Mouse (Mus musculus): ENCODE results near the gene Ak3. TPM values are rescaled to one million over a fixed set of nuclear protein-coding genes. Genes with fewer than 3 reads are reported as not detected.

Ak3 gene
- polyA plus RNA-seq, 1 experiment, result 62.0 TPM

- no peaks in the 10 kb centered on the region for H3K4me1 ChIP-seq (ENCODE audit: control insufficient read depth, insufficient read depth, low read length)
- no peak overlapping the region for H3K27ac ChIP-seq (ENCODE audit: insufficient read depth, low read length)
- TF ChIP-seq CTCF (IDR thresholded peaks at IDR 0.05; ENCODE audit: borderline replicate concordance, insufficient read depth, low read length) (no peak), POLR2A (IDR thresholded peaks at IDR 0.05; ENCODE audit: low read depth, low read length) (no peak)
- no peak overlapping the region for H3K4me3 ChIP-seq (ENCODE audit: insufficient read depth, low read length)
Observed at GRCm38 (mm10) chr19:28982617-28983016, 65.1 kb downstream of the Ak3 start.

DNA sequence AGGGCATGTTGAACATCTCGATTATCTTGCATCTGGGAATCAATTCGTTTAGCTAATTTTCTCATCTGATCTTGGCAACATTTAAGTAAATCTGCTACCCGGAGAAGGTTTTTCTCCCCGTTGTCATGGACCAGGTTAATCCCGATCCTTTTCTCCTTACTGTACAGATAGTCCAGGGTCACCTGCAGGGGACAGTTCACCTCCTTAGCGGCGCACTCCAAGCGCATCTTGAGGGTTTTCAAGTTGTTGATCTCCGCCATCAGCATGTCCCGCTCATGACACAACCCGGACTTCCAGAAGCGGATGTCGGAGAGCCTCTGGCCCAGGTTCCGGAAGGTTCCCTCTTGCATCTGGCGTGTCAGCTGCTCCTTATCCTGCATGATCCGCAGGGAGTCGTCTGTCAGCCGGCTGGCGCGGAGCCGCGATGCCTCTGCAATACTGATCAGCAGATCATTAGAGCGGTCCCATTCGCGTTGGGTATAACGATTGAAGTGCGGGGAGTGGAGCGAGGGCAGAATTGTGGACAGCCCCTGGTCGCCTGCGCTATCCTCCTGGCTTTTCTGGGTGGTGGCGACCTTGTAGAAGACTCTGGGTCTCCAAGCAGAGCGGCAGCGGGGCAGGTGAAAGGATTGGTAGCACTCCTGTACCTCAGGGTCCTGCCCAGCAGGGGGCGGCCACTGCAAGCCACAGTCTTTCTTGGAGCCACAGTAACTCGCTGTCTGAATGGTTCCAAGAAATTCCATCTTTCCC lies 72.7 kb downstream of the Ak3 start:
- no peak overlapping the region for H3K27ac ChIP-seq (ENCODE audit: insufficient read depth, low read length)
- no peak for TF ChIP-seq POLR2A (IDR thresholded peaks at IDR 0.05; ENCODE audit: low read depth, low read length)
- TF ChIP-seq CTCF (IDR thresholded peaks at IDR 0.05; ENCODE audit: borderline replicate concordance, insufficient read depth, low read length), result peak; percentile 67
- peak overlapping the region; percentile 8 for H3K4me3 ChIP-seq (ENCODE audit: insufficient read depth, low read length)
- H3K4me1 ChIP-seq (ENCODE audit: control insufficient read depth, insufficient read depth, low read length), result no peaks in the 10 kb centered on the region

Other genes starting within 250 kb of the Ak3 start
- gene Slc1a1, start 212.9 kb downstream of the Ak3 start, polyA plus RNA-seq (2011; ENCODE audit: insufficient read length, low read depth, missing spikeins), result 0.77 and 0.92 TPM in 2 replicates
- gene Plpp6, start 84.0 kb downstream of the Ak3 start, polyA plus RNA-seq (2011; ENCODE audit: insufficient read length, low read depth, missing spikeins), result 7.6 and 7.9 TPM in 2 replicates
- gene 4430402I18Rik, start 80.2 kb downstream of the Ak3 start, polyA plus RNA-seq (2011; ENCODE audit: insufficient read length, low read depth, missing spikeins), result 0.30 and 1.1 TPM in 2 replicates
- gene Cdc37l1, start 57.6 kb downstream of the Ak3 start, polyA plus RNA-seq (2011; ENCODE audit: insufficient read length, low read depth, missing spikeins), result 49.5 and 70.6 TPM in 2 replicates
- 17.0 and 17.2 TPM in 2 replicates for gene Rcl1, start 53.4 kb upstream of the Ak3 start, polyA plus RNA-seq (2011; ENCODE audit: insufficient read length, low read depth, missing spikeins)
- gene Jak2, start 203.9 kb upstream of the Ak3 start, polyA plus RNA-seq (2011; ENCODE audit: insufficient read length, low read depth, missing spikeins), result 31.2 and 37.4 TPM in 2 replicates

Data from embryonic fibroblast, embryonic 13.5 days (primary cell).